Mouse (Mus musculus) liver, embryonic 18 days (tissue): Measurements from ENCODE around the gene Apobec1. TPM values are rescaled to one million over a fixed set of nuclear protein-coding genes. Genes with fewer than 3 reads are reported as not detected.

Source experiments
- polyA plus RNA-seq: library from polyadenylated mRNA; depleted of rRNA; stranded (reverse); fragments of >200 nt; gene quantifications from 2 replicates; pipeline ENCODE4 v1.2.3, GENCODE M21; 2012; rRNA removed

Gene Apobec1
- polyA plus RNA-seq = 11.9 and 16.4 TPM in 2 replicates

GRCm38 (mm10) chr6:122602242-122602991 is at the start of gene Apobec1:
TSS of gene Apobec1 (minus strand) at chr6:122602444.

GRCm38 (mm10) chr6:122626110-122626509 is 23.9 kb upstream of the Apobec1 start, which contains the start of gene Dppa3:
TSS of gene Dppa3 (plus strand) at chr6:122626410.

GRCm38 (mm10) chr6:122609771-122610170 is 7.5 kb upstream of the Apobec1 start, which contains the start of gene Gdf3:
TSS of gene Gdf3 (minus strand) at chr6:122610087.

GRCm38 (mm10) chr6:122553606-122554005 is 48.6 kb downstream of the Apobec1 start, which contains the start of gene Aicda:
TSS of gene Aicda (plus strand) at chr6:122553801.

Other genes with a start within 250 kb of the Apobec1 start
- 0.21 and 0.26 TPM in 2 replicates for gene Rimklb, start 103.7 kb downstream of the Apobec1 start, polyA plus RNA-seq
- 1.1 and 1.5 TPM in 2 replicates for gene Mfap5, start 96.6 kb downstream of the Apobec1 start, polyA plus RNA-seq
- not detected in 2 replicates for gene Aicda, start 48.6 kb downstream of the Apobec1 start, polyA plus RNA-seq
- gene Gdf3, start 7.6 kb upstream of the Apobec1 start, polyA plus RNA-seq = 0.46 TPM in 2 replicates
- gene Dppa3, start 24.0 kb upstream of the Apobec1 start, polyA plus RNA-seq = not detected in 2 replicates
- gene Nanog, start 105.0 kb upstream of the Apobec1 start, polyA plus RNA-seq = 0.01 TPM in 1 of 2 replicates, not detected in the other
- 8.0 and 9.4 TPM in 2 replicates for gene Slc2a3, start 199.2 kb upstream of the Apobec1 start, polyA plus RNA-seq
- gene Foxj2, start 217.5 kb upstream of the Apobec1 start, polyA plus RNA-seq = 1.2 and 1.5 TPM in 2 replicates